Mouse (Mus musculus) brain, adult 2 months (tissue): Measurements from ENCODE around the gene Cdca7l.
A peak's percentile ranks its signal among the peaks of the same experiment; 100 is the strongest.
"Not testable (repeated sequence)": the region's sequence is repeated elsewhere in the genome, so short reads cannot be mapped to it uniquely, and the experiment has no call there.

Experiments used
- DNase-seq: peaks from one replicate; pipeline ENCODE4 v3.0.0; 2011; ENCODE audit warnings: low read depth, low spot score

Cdca7l gene

DNA sequence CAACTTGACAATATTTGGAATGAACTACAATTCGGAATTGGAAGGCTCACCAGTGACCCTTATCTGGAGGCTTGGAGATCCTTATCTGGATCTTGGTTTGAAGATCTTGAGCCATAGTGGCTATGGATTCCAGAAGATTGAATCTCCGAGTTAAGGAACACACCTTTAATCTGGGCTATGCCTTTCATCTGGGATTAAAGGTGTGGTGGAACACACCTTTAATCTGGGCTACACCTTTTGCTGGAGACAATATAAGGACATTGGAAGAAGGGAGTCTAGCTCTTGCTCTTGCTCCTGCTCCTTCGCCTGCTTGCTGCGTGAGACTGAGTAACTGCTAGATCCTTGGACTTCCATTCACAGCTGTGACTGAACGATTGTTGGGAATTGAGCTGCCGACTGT, at the start of gene Cdca7l:
Gene Cdca7l, plus strand, starts transcription at position 301 of the 400 bp plus-strand sequence.
- DNase-seq, result not testable (repeated sequence)

- no peak for DNase-seq
These were observed 48.1 kb upstream of the Cdca7l start for GRCm38 (mm10) chr12:117756010-117756409.

DNA sequence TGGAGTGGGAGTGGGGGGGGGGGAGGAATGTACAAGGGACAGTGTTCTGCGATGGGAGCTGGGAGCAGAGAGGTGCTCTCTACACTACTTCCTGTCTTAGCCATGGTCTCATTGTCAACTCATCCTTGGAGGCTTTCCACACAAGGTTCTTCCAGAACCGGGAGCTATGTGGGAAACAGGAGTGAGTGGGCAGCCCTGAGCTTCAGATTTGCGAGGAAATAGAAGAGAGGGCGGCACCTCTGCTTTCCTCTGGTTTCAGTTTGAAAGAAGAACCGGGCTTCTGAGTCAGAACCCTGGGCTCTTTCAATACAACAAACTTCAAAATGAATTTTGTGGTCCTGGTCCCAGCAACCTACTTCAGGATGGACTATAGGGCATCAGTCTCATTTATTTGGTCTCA, 43.7 kb upstream of the Cdca7l start:
- peak; percentile 80 for DNase-seq

- DNase-seq, result no peak
These were observed 43.2 kb upstream of the Cdca7l start for GRCm38 (mm10) chr12:117760846-117761245.

- peak; percentile 89 for DNase-seq
These were observed 42.4 kb upstream of the Cdca7l start for GRCm38 (mm10) chr12:117761698-117762097.

GRCm38 (mm10) chr12:117763247-117763646, 40.8 kb upstream of the Cdca7l start:
- no peak for DNase-seq

DNA sequence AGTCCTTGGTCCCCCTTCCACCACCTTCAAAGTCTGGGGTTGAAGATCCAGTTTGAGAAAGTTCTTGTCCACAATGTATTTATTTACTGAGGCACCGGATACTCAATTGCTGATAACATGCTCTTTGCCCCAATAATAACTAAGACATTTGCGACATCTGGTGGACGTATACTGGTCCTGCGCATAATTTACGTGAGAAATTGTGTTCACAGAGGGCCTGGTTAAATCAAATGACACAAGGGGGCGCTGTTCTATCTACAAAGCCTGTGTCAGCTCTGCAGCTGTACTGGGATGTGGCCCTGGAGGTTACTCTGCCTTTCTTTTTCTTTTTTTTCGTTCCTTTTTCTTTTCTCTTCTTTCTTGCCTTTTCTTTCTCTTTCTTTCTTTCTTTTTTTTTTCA, 39.2 kb upstream of the Cdca7l start:
- peak; percentile 90 for DNase-seq

DNA sequence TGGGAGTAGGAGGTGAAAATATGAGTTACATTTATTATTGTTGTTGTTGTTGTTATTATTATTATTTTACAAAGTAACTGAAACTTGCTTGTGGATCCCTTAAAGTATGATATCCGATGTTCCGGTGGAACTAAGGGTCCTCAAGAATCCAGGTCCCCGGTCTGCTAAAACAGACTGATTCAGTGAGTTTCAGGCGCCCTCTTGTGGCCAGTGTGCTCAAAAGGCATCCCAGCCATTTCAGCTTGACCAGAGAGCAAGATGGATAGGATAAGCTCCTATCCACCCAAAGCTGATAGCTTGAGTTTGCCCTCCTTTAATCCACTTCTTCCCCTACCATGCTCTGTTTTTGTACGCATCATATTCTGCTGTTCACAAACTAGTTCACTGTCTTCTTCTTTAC, 35.0 kb upstream of the Cdca7l start:
- DNase-seq, result peak; percentile 83

DNA sequence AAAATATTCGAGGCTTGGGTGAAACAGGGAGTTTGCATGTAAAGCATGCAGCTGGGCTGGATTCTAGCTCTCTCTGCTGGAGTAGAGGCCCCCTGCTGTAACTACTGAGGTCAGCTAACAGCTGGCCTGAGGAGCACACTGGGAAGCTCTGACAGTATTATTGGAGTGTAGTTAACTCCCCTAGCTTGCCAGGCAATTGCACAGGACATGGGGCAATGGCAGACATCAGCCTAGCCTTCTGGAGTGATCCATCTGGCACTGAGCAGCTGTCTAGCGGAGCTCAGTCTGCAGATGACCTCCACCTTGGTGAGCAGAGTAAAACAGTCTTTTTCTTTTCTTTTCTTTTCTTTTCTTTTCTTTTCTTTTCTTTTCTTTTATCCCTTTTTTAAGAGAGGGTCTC, 33.9 kb upstream of the Cdca7l start:
- no peak for DNase-seq

DNA sequence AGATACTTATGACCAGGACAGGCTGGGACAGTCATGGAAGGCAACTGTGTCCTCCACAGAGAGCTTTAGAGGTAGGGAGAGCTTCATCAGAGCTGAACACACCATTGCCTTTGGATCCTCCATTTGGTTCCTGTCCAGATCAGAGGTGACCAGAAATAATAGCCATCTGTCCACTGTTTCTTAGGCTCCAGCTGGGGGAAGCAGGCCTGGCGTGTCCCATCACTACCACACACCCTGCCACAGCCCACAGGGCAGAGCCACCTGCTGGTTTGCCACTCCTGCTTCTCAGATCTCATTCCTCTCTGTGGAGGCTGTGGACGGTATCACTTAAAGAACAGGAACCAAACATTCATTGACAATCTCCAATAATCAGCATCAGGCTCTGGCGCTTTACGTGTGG, 32.9 kb upstream of the Cdca7l start:
- peak; percentile 27 for DNase-seq

DNA sequence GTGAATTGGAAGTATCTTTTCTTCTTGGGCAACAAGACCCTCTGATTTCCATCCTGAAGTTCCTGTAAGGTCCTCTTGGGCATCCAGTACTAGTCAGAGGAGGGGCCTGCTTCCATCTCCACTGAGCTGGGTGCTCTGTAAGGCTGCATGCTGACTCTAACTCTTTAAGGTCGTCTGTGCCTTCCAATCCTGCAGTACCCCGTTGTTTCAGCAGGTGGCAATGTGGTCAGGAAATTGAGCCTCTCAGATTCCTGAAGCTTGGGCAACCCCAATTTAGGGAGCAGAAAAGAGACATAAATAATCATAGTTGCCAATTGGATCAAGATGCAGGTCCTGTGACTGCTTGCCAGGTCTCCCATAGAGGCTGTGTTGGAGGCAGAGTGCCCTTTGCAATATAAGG, 31.5 kb upstream of the Cdca7l start:
- DNase-seq, result peak; percentile 82

GRCm38 (mm10) chr12:117776841-117777240, 27.2 kb upstream of the Cdca7l start:
- DNase-seq, result no peak

DNA sequence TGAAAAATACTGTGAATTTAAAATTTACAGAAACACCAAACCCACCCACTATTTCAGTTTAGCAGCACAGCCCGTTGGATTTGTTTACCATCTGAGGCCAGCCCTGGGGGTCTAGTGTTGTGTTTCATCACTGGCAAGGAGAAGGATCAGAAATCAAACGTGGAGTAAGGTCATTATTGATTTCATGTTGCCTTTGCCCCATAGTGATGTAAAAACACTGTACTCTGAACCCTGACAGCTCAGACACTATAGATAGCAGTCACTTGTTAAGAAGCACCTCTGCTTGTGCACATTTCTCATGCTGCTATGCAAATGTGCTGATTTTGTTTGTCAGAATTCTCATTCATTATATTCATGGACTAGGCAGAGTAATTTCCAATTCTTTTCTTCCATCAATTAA, 22.7 kb upstream of the Cdca7l start:
- no peak for DNase-seq

DNA sequence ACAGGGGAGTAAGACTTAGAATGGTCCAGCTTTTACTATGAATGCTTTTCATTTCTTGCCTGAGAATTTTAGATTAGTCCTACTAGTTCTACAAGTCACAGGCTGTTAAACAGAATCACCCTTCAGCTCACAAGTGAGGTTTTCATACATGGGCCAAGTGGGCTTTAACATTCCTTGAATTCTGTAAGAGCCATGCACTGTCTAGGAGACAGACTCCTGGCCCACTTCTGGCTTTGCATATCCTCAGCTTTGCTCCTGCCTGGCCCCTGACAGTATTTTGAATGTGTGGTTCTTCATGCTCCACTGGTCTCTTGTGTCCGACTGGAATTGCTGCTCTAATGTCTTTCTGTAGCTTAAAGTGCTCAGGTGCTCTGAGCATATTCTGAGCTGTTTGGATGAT, 20.7 kb upstream of the Cdca7l start:
- no peak for DNase-seq

GRCm38 (mm10) chr12:117786621-117787020, 17.5 kb upstream of the Cdca7l start:
- peak; percentile 53 for DNase-seq

- DNase-seq, result no peak
These were observed 15.5 kb upstream of the Cdca7l start for GRCm38 (mm10) chr12:117788513-117789011.

GRCm38 (mm10) chr12:117789017-117789416, 15.1 kb upstream of the Cdca7l start:
- no peak for DNase-seq

DNA sequence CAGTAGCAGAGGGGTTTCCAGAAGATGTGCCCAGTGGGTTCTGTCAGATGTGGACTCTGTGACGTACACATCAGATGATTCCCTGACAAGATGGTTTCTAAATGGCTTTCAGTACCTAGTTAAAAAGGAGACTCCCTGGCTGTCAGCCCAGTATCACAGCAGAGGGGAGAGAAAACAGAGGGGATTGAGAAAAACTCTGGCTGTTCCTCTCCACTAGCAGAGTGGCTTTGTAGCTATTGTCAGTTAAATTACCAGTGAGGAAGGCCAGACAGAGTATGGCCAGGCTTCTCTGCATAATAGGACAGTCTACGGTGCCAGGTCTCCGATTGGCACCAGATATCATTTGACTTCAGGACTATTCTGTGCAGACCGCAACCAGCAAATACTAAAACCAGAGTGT, 8.8 kb upstream of the Cdca7l start:
- DNase-seq, result no peak

DNA sequence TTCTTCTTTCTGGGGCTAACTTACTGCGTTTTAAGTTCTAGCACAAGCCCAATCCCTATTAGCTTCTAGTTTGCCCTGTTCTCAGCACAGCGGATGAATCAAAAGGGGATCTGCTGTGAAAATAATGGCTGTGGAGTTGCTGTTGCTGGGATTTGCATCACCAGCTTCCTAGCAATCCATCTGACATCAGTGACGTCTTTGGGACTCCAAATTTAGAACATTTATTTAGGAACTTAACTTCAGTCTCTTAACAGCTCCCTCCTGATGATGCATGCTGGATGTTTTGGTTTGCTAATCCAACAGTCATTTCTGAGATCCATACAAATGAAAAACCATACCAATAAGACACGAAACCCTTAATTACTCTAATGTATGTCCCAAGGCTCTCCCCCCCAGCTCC, 1.5 kb downstream of the Cdca7l start:
- peak; percentile 74 for DNase-seq

DNA sequence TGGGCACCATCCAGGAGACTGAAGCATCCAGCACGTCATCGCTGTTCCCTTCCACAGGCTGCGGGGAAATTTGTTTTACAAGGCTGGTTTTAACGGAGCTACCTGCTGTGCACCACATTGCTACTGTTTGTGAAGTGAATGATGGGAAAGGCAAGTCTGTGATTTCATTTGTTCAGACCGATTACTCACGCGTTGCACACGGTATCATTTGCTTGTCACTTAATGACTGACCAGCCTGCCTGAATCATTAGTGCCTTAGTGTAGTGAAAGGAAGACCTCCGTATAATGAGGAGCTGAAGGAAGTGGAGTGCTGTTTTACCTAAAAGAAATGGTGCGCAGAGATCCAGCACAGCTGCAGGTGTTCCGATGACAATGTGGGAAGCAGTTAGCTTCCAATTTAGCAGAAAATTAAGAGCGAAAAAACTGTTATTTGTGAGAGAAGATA, 1.9 kb downstream of the Cdca7l start:
- DNase-seq, result peak; percentile 79

DNA sequence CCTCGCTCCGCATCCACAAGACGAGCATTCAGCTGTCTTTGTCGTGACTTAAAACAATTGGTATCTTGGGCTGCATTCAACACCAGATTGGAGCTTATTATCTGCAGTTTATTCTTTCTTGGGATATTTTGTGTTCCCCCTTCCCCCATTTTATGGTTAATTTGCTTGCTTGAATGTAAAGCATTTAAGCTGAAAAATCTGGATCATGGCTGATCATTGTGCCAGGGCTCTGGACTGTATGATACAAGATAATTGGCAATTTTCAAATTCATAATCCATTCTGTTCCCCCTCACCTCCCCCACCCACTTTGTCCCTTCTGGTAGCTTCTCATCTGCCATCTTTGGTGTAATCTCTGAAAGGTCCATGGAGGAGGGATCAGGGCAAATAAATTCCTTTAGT, 2.4 kb downstream of the Cdca7l start:
- no peak for DNase-seq

DNA sequence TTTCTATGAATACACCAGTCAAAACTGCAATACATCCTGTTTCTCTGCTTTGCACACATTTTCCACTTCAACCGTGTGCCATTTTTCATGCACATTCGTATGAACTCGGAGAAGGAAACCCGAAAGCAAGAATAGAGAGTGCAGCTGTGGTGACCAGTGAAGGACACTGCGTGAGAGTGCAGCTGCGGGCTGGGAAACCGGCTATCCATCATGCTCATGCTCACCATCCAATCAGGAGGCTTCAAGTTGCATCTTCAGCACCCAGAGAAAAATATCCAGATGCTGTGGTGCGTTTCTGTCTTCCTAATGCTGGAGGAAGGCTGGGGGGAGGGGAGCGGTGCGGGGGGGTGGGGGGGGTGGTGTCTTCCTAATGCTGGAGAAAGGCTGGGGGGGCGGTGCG, 3.5 kb downstream of the Cdca7l start:
- peak; percentile 56 for DNase-seq

DNA sequence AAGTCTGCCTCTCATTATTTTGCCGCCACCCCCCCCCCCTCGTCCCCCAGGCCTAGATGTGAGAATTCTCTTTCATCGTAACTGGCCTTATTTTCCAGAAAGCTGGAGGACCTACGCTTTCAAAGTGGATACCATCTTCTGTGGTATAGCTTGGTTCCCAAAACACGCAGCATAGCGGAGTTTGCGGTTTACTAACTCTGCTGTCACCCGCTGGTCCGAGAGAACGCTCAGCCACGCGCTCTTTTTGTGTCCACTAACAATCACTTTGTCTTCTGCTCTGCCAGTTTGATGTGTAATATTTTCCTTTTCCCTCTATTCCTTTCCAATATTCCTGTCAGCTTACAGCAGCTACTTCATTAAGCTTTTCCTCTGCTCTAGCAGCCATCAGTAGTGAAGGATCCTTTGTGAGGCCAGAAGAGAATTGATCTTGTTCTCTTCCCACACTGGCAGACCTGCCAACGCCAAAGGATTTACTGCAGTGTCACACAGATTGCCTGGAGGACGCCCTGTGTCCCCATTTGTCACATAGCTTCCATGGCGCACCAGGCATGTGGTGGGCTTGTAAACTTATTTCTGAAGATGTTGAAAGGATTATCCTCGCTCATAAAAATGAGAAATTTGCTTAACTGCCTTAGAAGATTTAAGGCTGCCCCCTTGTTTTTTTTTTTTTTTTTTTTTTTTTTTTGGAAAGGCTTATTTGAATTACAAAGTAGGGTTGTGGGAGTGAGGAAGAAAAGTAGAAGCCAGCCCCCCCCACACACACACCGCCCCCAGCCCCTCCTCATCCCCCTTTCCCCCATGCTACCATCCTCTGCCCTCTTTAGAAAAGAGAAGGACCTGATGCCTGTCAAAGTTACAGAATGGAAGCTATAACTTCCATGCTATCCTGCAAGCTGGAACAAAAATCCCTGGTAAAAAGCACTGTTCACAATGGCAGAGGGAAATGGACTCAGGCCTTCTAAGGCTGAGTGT, 4.6 kb downstream of the Cdca7l start:
- DNase-seq, result no peak
